Mouse (Mus musculus): ENCODE data around the gene Dpysl5.
A peak's percentile ranks its signal among the peaks of the same experiment; 100 is the strongest.
"Not testable (repeated sequence)": the region's sequence is repeated elsewhere in the genome, so short reads cannot be mapped to it uniquely, and the experiment has no call there.

The Dpysl5 gene

DNA sequence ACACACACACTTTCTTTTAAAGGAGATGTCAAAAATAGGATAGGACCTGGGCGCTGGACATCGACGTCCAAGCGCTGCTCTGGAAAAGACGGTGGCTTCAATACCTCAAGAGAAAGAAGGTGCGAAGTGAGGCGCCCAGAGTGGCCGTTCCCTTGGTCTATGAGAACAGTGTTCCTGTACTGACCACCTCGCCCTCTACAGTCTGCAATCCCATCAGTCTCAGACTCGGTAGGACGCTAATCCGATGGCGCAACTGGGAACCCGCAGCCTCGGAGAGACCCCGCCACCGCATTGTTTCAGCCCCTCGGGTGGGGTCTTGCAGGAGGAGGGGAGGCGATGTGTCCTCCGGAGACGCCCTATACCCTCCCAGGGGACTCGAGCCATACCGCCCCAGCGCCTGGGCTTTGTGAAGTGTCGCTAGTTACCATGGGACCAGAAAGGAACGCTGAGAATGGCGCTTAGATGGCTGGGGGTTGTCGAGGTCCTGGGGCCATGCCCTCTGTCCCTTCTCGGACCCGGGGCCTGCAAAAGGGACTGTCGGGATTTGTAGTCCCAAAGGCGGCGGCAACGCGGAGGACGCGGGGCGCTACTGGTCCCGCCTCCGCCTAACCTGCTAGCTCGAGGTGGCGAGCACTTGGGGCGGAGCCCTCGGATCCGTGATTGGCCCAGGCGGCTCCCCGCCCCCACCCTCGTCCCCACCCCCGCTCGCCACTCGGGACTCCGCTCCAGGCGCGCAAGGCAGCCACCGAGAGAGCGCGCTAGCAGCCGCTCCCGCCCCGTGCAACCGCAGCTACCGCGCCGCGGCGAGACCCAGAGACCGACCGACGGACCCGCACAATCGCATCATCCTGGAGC lies at the start of gene Dpysl5:
TSS of gene Dpysl5 (plus strand) at position 418 of the 855 bp plus-strand sequence.
- peak; percentile 83 for DNase-seq (ENCODE audit: low read depth, low spot score)

DNA sequence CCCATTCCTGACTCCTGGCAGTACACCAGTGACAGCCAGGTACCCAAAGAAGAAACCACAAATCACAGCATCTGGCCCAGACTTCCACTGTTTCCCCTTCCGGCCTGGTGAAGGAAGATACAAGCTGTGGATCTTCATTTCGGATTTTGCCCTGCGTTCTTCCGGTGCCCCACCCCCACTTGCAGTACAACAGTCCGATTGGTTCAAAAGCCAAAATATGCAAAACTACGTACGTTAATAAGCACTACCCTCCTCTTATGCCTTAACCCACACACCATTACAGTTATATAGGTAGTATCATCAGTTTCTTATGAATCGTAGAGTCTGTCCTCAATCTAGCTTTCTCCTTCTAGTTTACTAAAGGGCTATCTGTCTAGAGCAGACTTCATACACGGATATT lies 46.0 kb upstream of the Dpysl5 start:
- no peak for DNase-seq (ENCODE audit: low read depth, low spot score)

DNA sequence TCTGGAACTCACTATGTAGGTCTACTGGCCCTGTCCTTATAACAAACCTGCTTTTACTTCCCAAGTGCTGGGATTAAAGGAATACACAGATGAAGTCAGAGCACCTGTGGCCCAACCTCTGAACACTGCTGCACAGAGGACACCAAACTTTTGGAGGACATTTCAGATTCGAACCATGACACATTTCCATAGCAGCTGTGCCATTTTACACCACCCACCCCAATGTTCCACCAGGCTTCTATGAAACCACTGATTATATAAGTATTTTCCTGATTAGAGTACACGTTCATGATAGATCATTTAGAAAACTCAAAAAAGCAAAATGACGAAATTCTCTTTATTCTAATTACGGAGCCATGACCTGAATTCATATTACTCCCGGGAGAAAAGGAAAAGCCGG lies 45.4 kb upstream of the Dpysl5 start:
- peak; percentile 70 for DNase-seq (ENCODE audit: low read depth, low spot score)

DNA sequence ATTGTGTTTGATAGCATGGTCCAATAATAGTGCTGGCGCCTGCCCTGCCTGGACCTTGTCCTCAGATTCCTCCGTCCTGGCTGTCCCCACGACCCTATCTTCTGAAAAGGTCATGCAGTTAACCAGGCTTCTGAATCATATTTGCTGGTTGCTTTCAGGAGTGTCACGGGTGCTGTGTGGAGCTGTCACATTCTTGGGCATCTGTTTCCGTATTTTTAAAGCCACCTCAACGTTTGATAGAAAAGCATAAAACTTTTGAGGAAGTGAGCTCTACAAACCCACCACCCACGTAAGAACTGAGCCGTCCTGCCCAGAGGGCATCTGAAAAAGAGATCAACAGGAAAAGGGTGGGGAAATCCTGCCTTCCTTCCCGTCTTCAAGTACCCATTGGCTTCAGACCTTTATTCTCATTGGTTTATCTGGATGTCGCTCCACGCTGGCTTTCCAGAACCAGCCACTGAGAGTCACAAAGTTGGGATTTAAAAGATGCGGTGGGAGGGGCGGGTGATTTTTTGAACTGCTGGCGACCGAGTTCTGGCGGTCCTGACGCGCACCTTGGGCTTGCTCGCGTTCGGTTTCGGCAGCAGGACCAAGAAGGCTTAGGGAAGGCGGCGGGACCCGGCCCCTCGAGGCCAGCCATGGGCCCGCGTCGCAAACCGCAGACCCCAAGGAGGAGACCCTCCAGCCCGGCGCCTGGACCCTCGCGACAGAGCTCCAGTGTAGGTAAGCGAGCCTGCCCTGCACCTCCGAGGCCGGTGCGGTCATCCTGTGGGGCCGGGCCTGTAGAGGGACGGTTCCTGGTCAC lies 44.8 kb upstream of the Dpysl5 start, which contains the start of gene Cenpa:
TSS of gene Cenpa (plus strand) at position 387 of the 805 bp plus-strand sequence.
- peak; percentile 97 for DNase-seq (ENCODE audit: low read depth, low spot score)

DNA sequence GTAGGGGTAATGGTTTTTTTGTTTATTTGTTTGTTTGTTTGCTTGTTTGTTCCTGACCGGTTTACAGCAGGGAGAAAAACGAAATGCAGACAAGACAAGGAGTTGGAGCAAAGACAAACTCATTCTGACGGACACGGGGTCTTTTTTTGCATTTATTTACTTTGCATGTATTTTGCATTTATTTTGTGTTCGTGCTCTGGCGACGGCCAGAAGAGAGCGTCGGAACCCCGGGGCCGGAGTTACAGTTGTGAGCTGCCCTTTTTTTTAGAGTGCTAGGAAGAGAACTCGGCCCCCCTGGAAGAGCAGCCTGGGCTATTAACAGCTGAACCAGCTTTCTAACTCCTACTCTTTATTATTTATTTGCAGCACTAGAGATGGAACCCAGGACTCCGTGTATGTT lies 44.1 kb upstream of the Dpysl5 start:
- no peak for DNase-seq (ENCODE audit: low read depth, low spot score)

DNA sequence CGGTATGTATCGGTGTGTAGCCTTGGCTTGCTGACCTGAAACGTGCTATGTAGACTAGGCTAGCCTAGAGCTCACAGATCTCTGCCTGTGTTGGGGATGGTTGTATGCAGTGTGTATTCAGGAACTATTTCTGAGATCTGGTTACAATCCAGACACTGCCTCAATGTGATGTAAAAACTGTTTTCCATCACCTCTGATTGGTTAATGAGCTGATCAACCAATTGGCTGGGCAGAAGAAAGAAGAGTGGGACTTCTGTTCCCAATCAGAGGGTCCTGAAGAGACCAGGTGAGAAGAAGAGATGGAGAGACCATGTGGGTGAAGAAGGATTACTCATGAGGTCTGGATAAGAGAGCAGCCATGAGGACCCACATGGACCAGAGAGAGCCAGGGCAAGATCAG lies 43.7 kb upstream of the Dpysl5 start:
- no peak for DNase-seq (ENCODE audit: low read depth, low spot score)

DNA sequence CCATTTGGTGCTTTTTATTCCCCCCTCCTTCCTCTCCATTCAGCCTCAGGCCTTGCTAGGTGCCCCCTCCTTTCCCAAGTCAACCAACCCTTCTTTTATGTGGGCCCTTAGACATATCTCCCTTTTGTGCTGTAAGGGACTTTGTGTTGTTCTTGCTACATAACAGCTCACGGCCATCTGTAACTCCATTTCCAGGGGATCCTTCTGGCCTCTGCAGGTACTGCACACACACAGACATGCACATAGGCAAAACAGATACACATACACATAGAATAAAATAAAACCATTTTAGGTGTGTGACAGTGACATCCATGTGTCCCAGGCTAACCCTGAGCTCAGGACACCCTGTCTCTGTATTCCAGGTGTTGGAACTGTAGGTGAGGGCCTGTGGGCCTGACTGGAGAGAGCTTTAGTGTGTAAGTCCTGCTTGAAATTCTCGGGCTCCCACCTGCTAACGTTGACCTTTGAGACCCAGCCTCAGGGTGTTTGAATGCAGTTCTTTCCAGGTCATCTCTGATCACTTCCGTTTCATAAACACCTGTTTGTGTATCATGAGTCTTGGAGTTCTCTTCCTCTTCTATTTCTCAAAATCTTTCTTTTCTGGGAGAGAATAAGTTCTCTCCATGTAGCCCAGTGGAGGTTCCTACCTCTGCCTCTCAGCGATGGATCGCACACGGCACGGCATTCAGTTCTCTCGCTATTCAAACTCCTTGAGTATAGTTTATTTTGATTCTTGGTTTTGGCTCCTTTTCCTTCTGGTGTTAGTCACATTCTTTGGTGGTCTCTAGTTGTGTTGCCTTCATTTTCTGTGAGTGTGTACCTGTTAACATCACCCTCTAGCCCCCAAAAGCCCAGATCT lies 42.5 kb upstream of the Dpysl5 start:
- DNase-seq (ENCODE audit: low read depth, low spot score) = no peak

DNA sequence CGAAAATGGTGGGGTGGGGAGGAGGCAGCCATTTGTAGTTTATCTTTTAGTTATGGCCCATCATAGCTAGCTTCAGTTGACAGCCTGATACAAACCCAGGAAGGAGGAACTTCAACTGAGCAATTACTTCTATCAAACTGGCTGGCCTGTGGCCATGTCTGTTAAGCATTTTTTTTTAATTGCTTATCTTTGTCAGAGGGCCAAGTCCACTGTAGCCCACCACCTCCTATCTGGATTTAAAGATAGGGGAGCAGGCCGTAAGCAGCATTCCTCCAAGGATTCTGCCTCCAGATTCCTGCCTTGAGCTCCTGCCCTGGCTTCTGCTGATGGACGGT lies 41.9 kb upstream of the Dpysl5 start:
- DNase-seq (ENCODE audit: low read depth, low spot score) = no peak

DNA sequence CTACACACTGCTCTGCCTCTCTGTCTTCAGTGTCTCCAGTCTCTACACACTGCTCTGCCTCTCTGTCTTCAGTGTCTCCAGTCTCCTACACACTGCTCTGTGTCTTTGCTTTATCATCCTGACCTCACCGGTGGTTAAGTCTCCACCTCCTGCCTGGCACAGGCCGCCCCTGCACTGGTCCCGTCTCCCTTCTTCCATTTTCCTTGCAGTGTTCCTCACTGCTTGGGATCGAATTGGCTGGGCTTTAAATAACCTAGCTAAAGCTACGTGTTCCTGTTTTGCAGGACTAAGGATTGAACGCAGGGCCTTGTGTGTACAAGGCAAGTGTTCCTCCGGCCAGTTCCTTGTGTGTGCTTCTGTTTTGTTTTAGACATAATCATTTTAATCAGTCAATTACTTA lies 41.3 kb upstream of the Dpysl5 start:
- DNase-seq (ENCODE audit: low read depth, low spot score) = no peak

DNA sequence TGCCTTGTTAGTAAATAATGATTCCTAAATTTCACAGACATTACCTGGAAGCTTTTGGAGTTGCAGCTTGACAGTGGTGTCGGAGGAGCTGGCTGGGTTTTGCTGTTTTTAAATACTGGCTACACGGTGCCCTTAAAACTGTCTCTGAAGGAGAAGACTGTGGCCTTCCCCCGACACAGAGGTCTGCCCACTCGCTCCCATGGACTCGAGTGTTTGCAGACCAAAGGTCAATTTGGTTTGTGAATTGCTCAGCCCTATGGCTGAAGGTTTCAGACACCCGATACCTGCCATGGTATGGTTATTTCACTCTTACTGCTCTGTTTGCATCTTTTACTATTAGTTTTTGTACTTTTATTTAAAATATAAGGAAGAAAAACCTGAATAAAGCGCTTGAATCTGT lies 37.4 kb upstream of the Dpysl5 start:
- no peak for DNase-seq (ENCODE audit: low read depth, low spot score)

DNA sequence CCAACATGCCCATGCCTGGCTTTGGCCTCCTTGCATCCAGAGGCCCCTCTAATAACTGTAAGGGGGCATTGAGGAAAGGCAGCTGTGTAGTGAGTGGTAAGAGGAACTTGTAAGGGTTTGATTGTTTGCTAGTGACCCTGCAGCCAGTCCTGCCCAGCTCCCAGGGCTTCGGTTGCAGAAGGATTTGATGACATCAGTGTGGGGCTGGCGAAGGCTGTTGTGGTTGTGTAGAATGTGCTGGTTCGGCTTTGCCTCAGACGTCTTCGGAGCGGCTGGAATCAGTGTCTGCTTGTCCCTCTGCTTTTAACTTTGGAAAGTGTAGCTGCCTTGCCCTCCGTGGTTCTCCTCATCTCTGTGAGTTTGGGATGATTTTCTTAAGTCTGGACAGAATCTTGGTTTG lies 34.6 kb upstream of the Dpysl5 start:
- DNase-seq (ENCODE audit: low read depth, low spot score) = no peak

DNA sequence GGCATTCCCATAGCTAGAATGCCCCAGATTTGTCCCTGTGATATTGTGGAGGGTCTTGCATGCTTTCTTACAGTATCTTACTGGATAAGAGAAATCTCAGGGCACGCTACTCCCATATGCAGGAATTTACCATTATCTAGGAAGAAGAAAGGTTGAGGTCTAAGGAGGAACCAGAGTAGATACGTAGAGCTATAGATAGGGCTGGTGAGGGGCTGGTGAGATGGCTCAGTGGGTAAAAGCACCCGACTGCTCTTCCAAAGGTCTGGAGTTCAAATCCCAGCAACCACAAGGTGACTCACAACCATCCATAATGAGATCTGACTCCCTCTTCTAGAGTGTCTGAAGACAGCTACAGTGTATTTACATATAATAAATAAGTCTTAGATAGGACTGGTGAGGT lies 33.3 kb upstream of the Dpysl5 start:
- not testable (repeated sequence) for DNase-seq (ENCODE audit: low read depth, low spot score)

DNA sequence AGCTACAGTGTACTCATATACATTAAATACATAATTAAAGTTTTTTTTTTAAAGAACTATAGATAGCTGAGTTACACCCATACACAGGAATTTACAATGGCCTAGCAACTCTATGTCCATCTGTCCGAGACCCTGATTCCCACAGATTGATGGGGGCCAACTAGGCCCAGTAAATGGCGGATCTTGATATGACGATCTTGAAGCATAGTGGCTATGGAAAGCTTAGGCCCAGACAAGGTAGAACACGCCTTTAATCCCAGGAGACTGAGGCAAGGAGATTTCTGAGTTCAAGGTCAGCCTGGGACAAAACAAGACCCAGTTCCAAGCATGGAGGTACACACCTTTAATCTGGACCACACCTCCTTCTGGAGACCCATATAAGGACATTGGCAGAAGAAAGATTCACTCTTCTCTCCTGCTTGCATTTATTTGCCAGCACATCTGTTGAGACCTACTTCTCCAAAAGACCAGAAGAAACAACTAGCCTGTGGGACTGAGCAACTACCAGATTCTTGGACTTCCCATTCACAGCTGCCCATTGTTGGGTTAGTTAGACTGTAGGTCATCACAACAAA lies 32.6 kb upstream of the Dpysl5 start:
- DNase-seq (ENCODE audit: low read depth, low spot score) = no peak

DNA sequence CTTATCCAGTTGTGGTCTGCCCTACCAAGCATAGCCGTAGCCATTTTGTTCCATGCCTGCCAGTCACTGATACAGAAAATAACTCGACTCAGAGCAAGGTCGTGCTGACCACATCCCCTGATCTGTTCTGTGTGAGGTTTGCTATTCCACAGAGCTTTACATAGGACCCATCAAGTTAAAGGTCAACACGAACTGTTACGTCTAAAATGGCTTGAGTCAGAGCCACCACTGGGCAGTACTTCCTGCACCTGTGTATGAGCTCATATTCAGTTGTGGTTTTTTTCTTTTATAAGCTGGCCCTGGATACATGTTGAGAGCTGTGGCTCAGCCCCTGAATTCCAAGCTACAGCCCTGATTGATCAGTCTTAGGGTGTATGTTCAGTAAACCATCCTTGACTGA lies 31.8 kb upstream of the Dpysl5 start:
- no peak for DNase-seq (ENCODE audit: low read depth, low spot score)

DNA sequence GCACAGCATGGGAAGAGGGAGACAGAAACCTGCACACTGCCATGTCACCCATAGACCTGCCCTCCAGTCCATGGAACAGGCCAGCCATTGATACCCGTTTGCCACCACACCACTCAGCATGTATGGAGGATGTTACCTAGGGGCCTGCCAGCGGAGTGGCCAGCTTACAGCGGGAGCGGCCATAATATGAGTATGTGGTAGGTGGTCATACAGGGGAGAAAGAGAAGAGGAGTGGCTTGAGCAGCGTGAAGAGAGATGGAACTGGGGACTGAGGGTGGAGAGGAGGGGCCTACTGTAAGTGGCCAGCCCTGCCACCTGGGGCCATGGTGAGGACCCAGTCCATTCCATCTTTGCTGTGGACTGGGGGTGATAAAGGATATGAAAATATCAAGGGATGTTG lies 29.4 kb upstream of the Dpysl5 start:
- DNase-seq (ENCODE audit: low read depth, low spot score) = no peak

DNA sequence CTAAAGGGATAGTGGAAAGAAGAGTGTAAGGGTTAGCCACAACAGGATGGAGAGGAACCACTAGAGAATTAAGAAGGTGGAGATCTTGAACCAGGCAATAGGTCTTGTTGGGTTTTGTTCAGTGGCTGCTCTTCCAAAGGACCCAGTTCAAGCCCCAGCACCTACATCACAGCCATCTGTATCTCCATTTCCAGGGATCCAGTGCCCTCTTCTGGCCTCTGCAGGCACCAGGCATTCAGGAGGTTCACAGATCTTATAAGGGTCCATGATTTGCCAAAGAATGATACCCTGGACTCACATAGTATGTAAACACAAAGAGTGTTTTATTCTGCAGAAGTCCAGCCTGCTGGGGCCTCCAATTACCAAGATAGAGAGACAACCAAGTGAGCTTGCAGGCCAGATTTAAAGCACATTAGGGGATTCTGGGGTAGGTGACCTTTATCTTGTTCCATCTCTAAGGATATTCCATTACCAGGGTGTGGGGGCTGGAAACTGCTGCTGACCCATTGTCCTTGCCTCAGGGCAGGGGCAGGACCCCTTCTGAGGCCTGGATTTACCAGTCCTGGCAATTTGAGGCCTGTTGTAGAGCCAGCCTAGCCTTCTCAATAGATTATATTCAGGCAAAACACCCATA lies 28.3 kb upstream of the Dpysl5 start:
- no peak for DNase-seq (ENCODE audit: low read depth, low spot score)

DNA sequence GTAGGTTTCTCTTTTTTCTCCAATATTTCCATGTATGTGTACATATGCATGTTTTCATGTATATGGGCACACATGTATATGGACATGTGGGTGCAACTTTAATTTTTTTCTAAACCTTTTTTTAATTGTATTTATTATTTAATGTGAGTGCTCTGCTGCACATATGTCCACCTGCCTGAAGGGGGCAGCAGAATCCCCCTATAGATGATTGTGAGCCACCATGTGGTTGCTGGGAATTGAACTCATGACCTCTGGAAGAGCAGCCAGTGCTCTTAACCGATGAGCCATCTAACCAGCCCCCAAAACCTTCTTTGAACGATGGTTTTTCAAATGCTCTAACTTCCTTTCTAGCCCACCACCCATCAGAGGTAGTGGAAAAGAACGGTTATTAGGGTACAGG lies 27.4 kb upstream of the Dpysl5 start:
- DNase-seq (ENCODE audit: low read depth, low spot score) = no peak

DNA sequence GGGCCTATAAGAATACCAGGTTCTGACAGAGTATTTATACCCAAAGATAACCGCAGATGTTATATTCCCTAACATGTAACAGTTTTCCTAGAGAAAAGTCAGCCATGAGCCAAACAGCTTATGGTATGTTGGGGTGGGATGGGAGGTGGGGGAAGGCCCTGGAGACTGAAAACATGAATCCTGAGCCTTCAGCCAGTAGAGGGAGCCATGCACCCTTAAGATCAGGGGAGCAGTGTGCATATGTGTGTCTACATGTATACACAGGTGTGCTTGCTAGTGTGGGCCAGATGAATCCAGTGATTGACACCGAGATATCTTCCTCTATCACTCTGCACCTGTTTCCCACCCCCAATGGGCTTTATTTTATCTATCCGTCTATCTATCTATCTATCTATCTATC lies 24.6 kb upstream of the Dpysl5 start:
- no peak for DNase-seq (ENCODE audit: low read depth, low spot score)

DNA sequence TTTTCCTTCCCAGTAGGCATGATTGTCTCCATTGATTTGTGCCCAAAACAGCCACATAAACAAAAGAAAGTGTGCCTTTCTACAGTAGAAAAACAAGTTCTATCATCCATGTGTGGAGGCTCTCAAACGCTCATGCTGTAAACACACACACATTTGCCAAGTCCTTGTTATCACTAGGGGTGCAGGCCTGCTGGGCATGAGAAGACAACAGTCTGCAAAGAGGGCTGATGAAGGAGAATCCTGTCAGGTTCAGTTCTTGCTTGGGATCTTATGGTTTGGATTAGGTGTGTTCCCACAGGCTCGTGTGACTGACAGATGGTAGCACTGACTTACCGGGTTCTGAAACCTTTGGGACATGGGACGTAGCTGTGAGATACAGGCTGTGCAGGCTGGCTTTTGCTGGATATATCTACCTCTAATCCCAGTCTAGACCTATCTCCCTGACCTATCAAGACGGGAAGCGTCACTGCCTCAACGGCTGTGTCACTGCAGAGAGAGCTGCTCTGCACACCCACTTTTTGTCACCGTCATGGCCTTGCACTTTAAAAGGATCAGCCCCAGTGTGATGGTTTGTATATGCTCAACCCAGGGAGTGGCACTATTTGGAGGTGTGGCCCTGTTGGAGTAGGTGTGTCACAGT lies 10.9 kb upstream of the Dpysl5 start:
- no peak for DNase-seq (ENCODE audit: low read depth, low spot score)

DNA sequence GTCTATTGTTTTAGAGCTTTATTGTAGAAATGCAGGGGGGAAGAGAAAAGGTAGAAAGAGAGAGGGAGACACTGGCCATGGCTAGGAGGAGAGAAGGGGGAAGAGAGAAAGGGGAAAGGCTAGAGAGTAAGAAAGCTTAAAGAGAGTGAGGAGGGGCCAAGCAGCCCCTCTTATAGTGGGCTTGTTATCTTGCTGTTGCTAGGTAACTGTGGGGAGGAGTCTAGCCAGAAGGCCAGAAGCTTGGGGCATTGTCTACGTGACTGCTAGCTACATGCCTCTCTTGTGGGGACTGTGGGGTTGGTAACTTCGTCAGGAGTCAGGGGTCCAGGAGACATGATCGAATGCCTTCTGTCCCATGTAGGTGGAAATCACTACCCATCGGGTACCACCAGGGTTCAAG lies 10.0 kb upstream of the Dpysl5 start:
- DNase-seq (ENCODE audit: low read depth, low spot score) = not testable (repeated sequence)

DNA sequence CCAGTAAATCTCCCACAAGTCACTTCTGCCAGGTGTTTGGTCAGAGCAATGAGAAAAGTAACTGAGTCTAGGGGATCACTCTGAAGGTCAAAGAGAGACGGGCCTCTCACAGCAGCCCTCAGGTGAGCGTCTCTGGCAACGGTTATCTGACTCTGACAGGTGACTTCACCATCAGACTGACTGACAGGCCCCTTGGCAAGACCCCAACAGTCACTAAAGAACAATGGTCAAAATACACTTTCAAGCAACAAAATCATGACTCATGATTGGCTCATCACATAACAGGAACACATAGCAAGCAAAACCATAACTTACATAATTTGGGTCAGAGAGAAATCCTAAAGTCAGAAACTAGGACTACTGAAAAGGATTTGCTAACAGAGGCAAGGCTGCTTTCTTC lies 9.5 kb upstream of the Dpysl5 start:
- no peak for DNase-seq (ENCODE audit: low read depth, low spot score)

Measured in telencephalon, adult 2 months (tissue).